Mouse (Mus musculus) myocyte (in vitro differentiated cells): ENCODE measurements around the gene Pls1. TPM values are rescaled to one million over a fixed set of nuclear protein-coding genes. Genes with fewer than 3 reads are reported as not detected.

Source experiments
- H3K27me3 ChIP-seq: one replicate; pipeline ENCODE4 v1.6.1; 2011; ENCODE audit not compliant: control insufficient read depth, insufficient read depth, insufficient read length
- H3K36me3 ChIP-seq: one replicate; pipeline ENCODE4 v1.6.1; 2011; ENCODE audit not compliant: control insufficient read depth, insufficient read depth
- H3K4me2 ChIP-seq: one replicate; pipeline ENCODE4 v1.6.1; 2011; ENCODE audit warnings: low read depth, control low read depth
- H3K4me3 ChIP-seq: one replicate; pipeline ENCODE4 v1.5.1; 2011; ENCODE audit warnings: mild to moderate bottlenecking, control low read depth, moderate library complexity
- H3K79me2 ChIP-seq: one replicate; pipeline ENCODE4 v1.6.1; 2011; ENCODE audit not compliant: control insufficient read depth, insufficient read depth
- H3ac ChIP-seq: one replicate; pipeline ENCODE4 v1.6.1; 2011; ENCODE audit not compliant: control insufficient read depth, insufficient read length
- CEBPB ChIP-seq: IDR thresholded peaks from 2 replicates; pipeline ENCODE4 v1.6.1; 2011; ENCODE audit warnings: mild to moderate bottlenecking, moderate library complexity; ENCODE audit not compliant: poor library complexity, insufficient read depth, severe bottlenecking
- E2F4 ChIP-seq: IDR thresholded peaks from one replicate; pipeline ENCODE4 v1.6.1; 2011; ENCODE audit warnings: mild to moderate bottlenecking, control low read depth, moderate library complexity; ENCODE audit not compliant: insufficient read depth
- MAX ChIP-seq: IDR thresholded peaks from one replicate; pipeline ENCODE4 v1.6.1; 2011; ENCODE audit warnings: low read depth, mild to moderate bottlenecking, control low read depth
- MYOD1 ChIP-seq, 3 experiments: IDR thresholded peaks; one replicate each; pipeline ENCODE4 v1.6.1; 2011; ENCODE audit warnings: control low read depth in 2 of 3, low read depth in 2 of 3, mild to moderate bottlenecking in 2 of 3, moderate library complexity in 1 of 3; ENCODE audit not compliant: insufficient read length in 2 of 3, control insufficient read depth in 1 of 3
- MYOG ChIP-seq, 3 experiments: IDR thresholded peaks; one replicate each; pipeline ENCODE4 v1.6.1; 2011; ENCODE audit warnings: control low read depth in 2 of 3, low read depth in 2 of 3, mild to moderate bottlenecking in 2 of 3; ENCODE audit not compliant: insufficient read length in 2 of 3, control insufficient read depth in 1 of 3, insufficient read depth in 1 of 3
- POLR2A ChIP-seq: IDR thresholded peaks from one replicate; pipeline ENCODE4 v1.6.1; 2011; ENCODE audit warnings: low read depth, mild to moderate bottlenecking, control low read depth, moderate library complexity; ENCODE audit not compliant: insufficient read length
- POLR2AphosphoS2 ChIP-seq: IDR thresholded peaks from one replicate; pipeline ENCODE4 v1.6.1; 2011; ENCODE audit warnings: low read depth, control low read depth; ENCODE audit not compliant: insufficient read length
- REST ChIP-seq: IDR thresholded peaks from one replicate; pipeline ENCODE4 v1.6.1; 2011; ENCODE audit warnings: mild to moderate bottlenecking, control low read depth, moderate library complexity; ENCODE audit not compliant: insufficient read depth, insufficient read length
- SRF ChIP-seq: IDR thresholded peaks from one replicate; pipeline ENCODE4 v1.6.1; 2011; ENCODE audit warnings: low read depth; ENCODE audit not compliant: control insufficient read depth, insufficient read length
- TCF12 ChIP-seq: IDR thresholded peaks from one replicate; pipeline ENCODE4 v1.6.1; 2011; ENCODE audit warnings: mild to moderate bottlenecking, control low read depth; ENCODE audit not compliant: poor library complexity, insufficient read depth, severe bottlenecking
- TCF3 ChIP-seq: IDR thresholded peaks from one replicate; pipeline ENCODE4 v1.6.1; 2011; ENCODE audit warnings: low read depth, control low read depth; ENCODE audit not compliant: insufficient read length
- USF1 ChIP-seq: IDR thresholded peaks from one replicate; pipeline ENCODE4 v1.6.1; 2011; ENCODE audit warnings: low read depth, mild to moderate bottlenecking, control low read depth, moderate library complexity
- polyA plus RNA-seq: library from polyadenylated mRNA; unstranded; fragments of >200 nt; fragmentation: generic; extraction: Trizol; gene quantifications from one replicate; pipeline ENCODE4 v1.2.1, GENCODE M21; 2012; ENCODE audit warnings: missing spikeins

Gene Pls1
- polyA plus RNA-seq, 1 experiment, result not detected

DNA sequence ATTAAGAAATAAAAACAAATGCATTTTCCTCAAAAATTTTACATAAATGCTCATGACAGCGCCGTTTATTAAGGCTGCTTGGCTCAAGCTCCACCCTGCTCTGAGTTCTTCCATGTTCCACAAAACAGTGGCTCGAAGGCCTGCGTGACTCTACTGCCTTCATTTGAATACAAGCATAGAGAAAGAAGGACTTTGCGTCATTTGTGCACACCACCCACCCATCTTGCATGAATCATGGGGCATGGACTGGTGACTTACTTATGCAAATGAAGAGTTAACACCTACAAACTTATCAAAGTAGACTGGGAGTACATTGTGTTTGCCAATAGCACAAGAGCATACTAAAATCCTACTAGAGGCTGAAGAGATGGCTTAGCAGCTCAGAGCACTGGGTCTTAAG is 17.5 kb downstream of the Pls1 start:
- H3ac ChIP-seq, result no peak overlapping the region
- no peaks in the 10 kb centered on the region for H3K27me3 ChIP-seq
- TF ChIP-seq POLR2A, result no peak
- TF ChIP-seq MYOG (IDR thresholded peaks at IDR 0.05; ENCODE audit: control insufficient read depth in 1 of 3, insufficient read depth in 1 of 3, insufficient read length in 2 of 3, low read depth in 2 of 3), result no peak
- TF ChIP-seq REST, result no peak
- TF ChIP-seq USF1, result no peak
- TF ChIP-seq MAX, result no peak
- no peak for TF ChIP-seq CEBPB
- no peak for TF ChIP-seq SRF
- no peak for TF ChIP-seq POLR2AphosphoS2
- TF ChIP-seq TCF12, result no peak
- no peak for TF ChIP-seq TCF3
- TF ChIP-seq MYOD1 (IDR thresholded peaks at IDR 0.05; ENCODE audit: control insufficient read depth in 1 of 3, insufficient read length in 2 of 3, low read depth in 2 of 3), result no peak
- TF ChIP-seq E2F4, result no peak
- no peaks in the 10 kb centered on the region for H3K79me2 ChIP-seq
- no peaks in the 10 kb centered on the region for H3K36me3 ChIP-seq
- H3K4me3 ChIP-seq, result no peak overlapping the region
- H3K4me2 ChIP-seq, result no peak overlapping the region

DNA sequence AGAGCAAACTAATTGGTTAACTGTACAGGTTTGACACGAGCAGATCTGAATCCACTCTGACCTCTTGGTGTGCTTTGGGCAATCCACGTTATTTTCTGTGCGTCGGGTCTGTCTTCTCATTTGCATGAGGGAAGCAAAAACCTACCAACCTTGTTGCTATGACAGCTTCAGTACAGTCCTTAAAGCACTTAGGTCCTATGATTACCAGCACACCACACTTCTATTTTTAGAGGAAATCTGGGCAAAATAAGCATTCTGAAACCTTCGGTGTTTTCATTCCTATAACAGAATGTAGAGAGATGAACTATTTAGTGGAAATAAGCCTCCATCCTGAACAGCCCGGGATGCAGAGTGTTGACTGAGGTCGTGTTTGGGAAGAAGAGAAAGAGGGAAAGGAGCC is 22.6 kb downstream of the Pls1 start:
- no peaks in the 10 kb centered on the region for H3K36me3 ChIP-seq
- H3K79me2 ChIP-seq, result no peaks in the 10 kb centered on the region
- TF ChIP-seq MYOG (IDR thresholded peaks at IDR 0.05; ENCODE audit: control insufficient read depth in 1 of 3, insufficient read depth in 1 of 3, insufficient read length in 2 of 3, low read depth in 2 of 3), result no peak
- TF ChIP-seq POLR2A, result no peak
- TF ChIP-seq REST, result no peak
- no peaks in the 10 kb centered on the region for H3K27me3 ChIP-seq
- no peak overlapping the region for H3K4me3 ChIP-seq
- no peak overlapping the region for H3ac ChIP-seq
- H3K4me2 ChIP-seq, result no peak overlapping the region

DNA sequence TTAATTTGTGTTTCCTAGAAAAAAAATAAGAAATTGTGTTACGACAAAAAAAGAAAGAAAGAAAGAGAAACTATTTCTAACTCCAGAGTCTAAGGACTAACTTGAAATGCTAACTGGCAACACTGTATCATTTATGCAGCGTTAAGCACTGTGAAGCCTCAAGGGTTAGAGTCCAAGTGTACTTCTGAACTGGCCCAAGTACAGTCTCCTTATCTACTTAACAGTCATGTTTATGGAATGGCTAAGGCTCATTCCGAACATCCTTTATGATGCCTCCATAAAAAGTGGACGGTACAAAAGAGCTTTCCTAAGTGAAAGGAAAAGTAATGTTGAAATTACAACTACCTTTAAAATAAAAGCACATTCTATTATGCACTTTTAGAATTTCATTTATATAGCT is 29.4 kb downstream of the Pls1 start:
- Histone ChIP-seq H3K79me2 (no peaks in the 10 kb centered on the region), H3K4me2 (no peak overlapping the region), H3K27me3 (no peaks in the 10 kb centered on the region), H3ac (no peak overlapping the region), H3K36me3 (no peaks in the 10 kb centered on the region), H3K4me3 (no peak overlapping the region)
- TF ChIP-seq E2F4 (no peak), POLR2AphosphoS2 (no peak), TCF12 (no peak), REST (no peak), USF1 (no peak), MAX (no peak), MYOD1 (IDR thresholded peaks at IDR 0.05; ENCODE audit: control insufficient read depth in 1 of 3, insufficient read length in 2 of 3, low read depth in 2 of 3) (no peak), SRF (no peak), POLR2A (no peak), CEBPB (no peak), TCF3 (no peak), MYOG (IDR thresholded peaks at IDR 0.05; ENCODE audit: control insufficient read depth in 1 of 3, insufficient read depth in 1 of 3, insufficient read length in 2 of 3, low read depth in 2 of 3) (no peak)

DNA sequence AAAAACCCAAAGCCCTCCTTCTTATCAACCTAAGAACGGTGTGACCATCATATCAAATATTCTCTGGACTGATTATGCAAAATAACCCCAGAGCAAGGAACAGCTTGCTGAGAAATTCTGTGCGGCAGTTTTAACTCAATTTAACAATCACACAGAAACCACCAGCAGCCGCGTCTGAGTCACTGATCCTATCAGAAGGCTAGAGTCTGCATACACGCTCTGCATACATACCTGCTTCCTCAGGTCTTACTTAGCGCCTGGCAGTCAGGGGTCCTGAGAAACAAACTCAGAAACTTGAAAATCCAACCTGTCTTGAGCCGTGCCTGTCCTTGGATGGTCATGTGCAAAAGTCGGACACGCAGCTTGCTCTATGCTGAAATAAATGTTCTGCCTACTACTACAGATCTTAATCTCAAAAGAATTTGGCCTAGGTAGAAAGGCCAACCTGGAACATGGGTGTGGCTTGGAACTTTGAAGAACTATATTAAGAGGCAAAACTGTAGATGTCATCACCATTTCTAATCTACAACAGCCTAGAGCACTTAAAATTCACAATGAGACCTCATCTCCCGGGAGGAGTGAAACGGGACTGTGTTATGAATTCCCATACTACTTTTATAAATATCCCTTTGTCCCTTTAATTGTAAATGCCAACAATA is 30.0 kb downstream of the Pls1 start:
- no peak overlapping the region for H3K4me3 ChIP-seq
- no peak for TF ChIP-seq TCF3
- no peak for TF ChIP-seq TCF12
- no peak for TF ChIP-seq MYOD1 (IDR thresholded peaks at IDR 0.05; ENCODE audit: control insufficient read depth in 1 of 3, insufficient read length in 2 of 3, low read depth in 2 of 3)
- no peak for TF ChIP-seq POLR2AphosphoS2
- TF ChIP-seq CEBPB, result no peak
- no peak for TF ChIP-seq POLR2A
- no peak for TF ChIP-seq SRF
- no peak for TF ChIP-seq MYOG (IDR thresholded peaks at IDR 0.05; ENCODE audit: control insufficient read depth in 1 of 3, insufficient read depth in 1 of 3, insufficient read length in 2 of 3, low read depth in 2 of 3)
- TF ChIP-seq REST, result no peak
- TF ChIP-seq USF1, result no peak
- TF ChIP-seq E2F4, result no peak
- no peak for TF ChIP-seq MAX
- H3K79me2 ChIP-seq, result no peaks in the 10 kb centered on the region
- no peak overlapping the region for H3K4me2 ChIP-seq
- no peaks in the 10 kb centered on the region for H3K27me3 ChIP-seq
- no peak overlapping the region for H3ac ChIP-seq
- H3K36me3 ChIP-seq, result no peaks in the 10 kb centered on the region
